Mouse (Mus musculus) layer of hippocampus, adult 8-10 months (tissue): ENCODE data around the gene Mtln. TPM values are rescaled to one million over a fixed set of nuclear protein-coding genes. Genes with fewer than 3 reads are reported as not detected.

Experiments used
- DNase-seq, 2 experiments: peaks; one replicate each; pipeline ENCODE4 v3.0.0; 2022; ENCODE audit warnings: low spot score in 2 of 2
- total RNA-seq, 4 experiments: library from RNA; stranded (reverse); gene quantifications; 2 replicates each; pipeline ENCODE4 v1.2.4; 2022

Mtln gene
- total RNA-seq, 4 experiments from 2014 or later: 36.7 to 53.4 (median 48.4) TPM

DNA sequence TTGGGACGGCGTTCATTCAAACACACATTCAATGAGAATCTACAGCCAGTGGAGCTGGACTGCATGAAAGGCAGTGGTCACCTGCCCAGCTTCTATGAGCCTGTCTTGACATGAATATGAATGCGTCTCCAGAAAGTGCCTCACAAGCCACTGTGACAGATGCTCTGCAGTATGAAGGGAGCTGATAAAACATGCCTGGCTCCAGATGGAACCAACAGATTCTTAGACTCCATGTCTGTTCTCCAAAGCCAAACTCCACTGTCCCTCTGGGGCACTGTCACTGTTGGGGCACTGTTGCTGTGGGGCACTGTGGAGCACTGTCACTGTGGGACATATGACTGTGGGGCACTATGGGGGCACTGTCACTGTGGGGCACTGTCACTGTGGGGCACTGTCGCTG, 38.2 kb downstream of the Mtln start:
- DNase-seq: no peak

DNA sequence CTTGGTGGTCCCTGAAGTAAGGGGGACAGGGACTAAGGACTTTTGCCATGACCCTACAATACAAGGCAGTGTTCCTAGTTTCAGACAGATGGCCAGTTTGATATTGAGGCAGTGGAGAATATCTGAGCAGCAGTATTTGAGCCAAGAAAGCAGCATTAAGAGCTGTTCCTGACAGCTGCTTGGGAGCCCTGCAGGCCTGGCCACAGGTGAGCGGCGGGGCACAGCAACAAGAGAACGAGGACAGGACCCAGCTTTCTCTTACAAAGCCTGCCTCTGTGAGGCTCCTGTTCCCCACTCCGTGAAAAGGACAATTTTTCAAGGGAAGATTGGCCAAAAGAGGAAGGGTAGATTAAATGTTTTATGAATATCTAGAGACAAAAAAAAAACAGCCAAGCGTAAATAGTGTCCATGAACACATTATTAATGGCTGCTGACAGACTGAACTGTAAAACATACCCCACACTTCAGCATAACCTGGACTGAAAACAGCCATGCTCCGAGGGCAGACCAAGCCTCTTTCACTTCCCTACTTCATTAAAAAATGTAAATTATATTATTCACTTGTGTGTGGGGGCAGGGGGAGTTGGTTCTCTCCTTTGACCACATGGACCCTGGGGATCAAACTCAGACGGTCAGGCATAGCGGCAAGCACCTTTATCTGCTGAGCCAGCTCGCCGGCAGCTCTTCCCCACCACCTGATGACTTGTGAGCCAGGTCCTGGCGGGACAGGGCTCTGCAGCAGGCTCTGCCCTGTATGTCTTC, 40.3 kb downstream of the Mtln start:
- no peak for DNase-seq

GRCm38 (mm10) chr2:127749376-127749775, 42.9 kb downstream of the Mtln start:
- no peak for DNase-seq

DNA sequence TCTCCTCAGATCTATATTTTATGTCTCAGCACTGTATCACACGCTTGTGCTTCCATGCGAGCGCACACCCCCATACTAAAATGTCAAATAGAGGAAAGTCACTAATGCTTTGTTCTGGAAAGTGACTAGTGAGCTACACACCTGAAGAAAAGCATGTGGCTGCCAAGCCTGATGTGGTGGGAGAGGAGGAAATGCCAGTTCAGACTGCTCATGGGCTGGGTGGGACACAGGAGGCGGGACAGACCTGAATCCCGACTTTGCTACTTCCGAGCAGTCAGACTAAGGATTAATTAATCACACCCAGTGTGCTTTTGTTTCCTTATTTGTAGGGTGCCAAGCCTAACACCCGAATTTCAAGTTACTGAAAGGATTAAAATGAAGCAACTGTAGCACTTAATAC, 44.0 kb downstream of the Mtln start:
- no peak for DNase-seq

DNA sequence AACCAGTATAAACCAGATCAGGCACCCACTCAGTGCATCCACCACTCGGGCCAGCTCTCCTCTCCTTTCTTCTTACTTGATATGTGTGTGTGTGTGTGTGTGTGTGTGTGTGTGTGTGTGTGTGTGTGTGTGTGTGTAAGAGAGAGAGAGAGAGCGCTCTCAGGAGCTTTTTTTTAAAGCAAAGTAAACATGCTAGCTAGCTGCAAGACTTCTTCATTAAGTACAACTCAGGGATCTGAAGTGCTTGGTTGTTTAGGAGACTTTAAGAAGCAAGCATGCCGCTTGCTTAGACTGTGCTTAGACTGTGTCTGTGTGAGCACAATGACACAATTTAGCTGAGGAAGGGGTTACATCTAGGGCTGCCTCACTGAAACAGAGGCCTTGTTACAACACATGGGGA, 49.7 kb downstream of the Mtln start:
- no peak for DNase-seq

Other genes starting within 250 kb of the Mtln start
- gene Zfp661, start 205.4 kb downstream of the Mtln start, total RNA-seq: 1 to 10 TPM; 7.1 to 8.6 (median 7.8) TPM
- 100 to 1,000 TPM in 2 of 4 experiments, 10 to 100 TPM in 2; 88.6 to 107 (median 96.5) TPM for gene Mrps5, start 205.3 kb downstream of the Mtln start, total RNA-seq
- gene Mal, start 135.8 kb downstream of the Mtln start, total RNA-seq: 100 to 1,000 TPM in 1 of 4 experiments, 10 to 100 TPM in 3; 85.6 to 103 (median 87.1) TPM
- gene Mall, start 62.6 kb downstream of the Mtln start, total RNA-seq: 1 to 10 TPM in 1 of 4 experiments, under 1 TPM in 3; 0.54 to 1.1 (median 0.86) TPM
- gene Nphp1, start 3.6 kb downstream of the Mtln start, total RNA-seq: 10 to 100 TPM; 20.6 to 21.7 (median 21.2) TPM
- under 1 TPM in 2 of 4 experiments, not detected in 2; 0.25 to 0.99 TPM for gene Bub1, start 39.4 kb upstream of the Mtln start, total RNA-seq
- gene Acoxl, start 46.4 kb upstream of the Mtln start, total RNA-seq: not detected